8 mouse cellular contexts compared by ENCODE assay signal in genomic region chr17:56425584-56425914, GRCm38 (mm10). TPM values are rescaled to one million over a fixed set of nuclear protein-coding genes. Genes with fewer than 3 reads are reported as not detected.
DNase-seq lines count a peak whose midpoint lies in the region; ATAC-seq lines count a peak whose summit lies in the region.

No protein-coding gene starts in this region.

- peak; percentile 55 for ATAC-seq in megakaryocyte-erythroid progenitor cell, adult 5-6 weeks (replicated peaks; ENCODE audit: low FRiP score, low TSS enrichment, poor library complexity, severe bottlenecking)

- DNase-seq in ZHBTc4 (ENCODE audit: low read depth, low spot score): peak; percentile 91
- peak; percentile 81 to 88 for DNase-seq in cerebellum, postnatal 36 days
- peak; percentile 88 for DNase-seq in gastrocnemius, postnatal 14 days
- peak; percentile 86 for DNase-seq in induced T-regulatory cell, adult 2 months (ENCODE audit: low read depth)
- DNase-seq in left cerebral cortex, postnatal 25 days (ENCODE audit: low spot score in 2 of 2): peak; percentile 70 to 80
- peak; percentile 73 to 80 for DNase-seq in right cerebral cortex, adult 2 months (ENCODE audit: low spot score in 2 of 2)
- peak; percentile 60 for DNase-seq in urinary bladder, postnatal 10 days (ENCODE audit: low spot score)

- intact Hi-C loops in gastrocnemius, postnatal 14 days (cut with DNase I; ENCODE audit: low total_unique reads): loop anchor here (5.0 kb wide), 2 partner anchors 57 to 127 kb away; partner anchors contain the start of gene Gm20219
- intact Hi-C loops in left cerebral cortex, postnatal 25 days (cut with DNase I): loop anchor here (1.0 to 5.0 kb wide), 2 partner anchors 54 to 127 kb away; partner anchors contain the start of gene Gm20219

RNA-seq across cellular contexts. Expression of gene Ptprs, which starts 50.7 kb away (rescaled TPM):
- 10 to 100 TPM; 38.2 to 44.4 TPM for total RNA-seq in gastrocnemius, postnatal 14 days (2021)
- 100 to 1,000 TPM; 621 to 622 TPM for total RNA-seq in left cerebral cortex, postnatal 25 days (2021)
- 55.7 and 65.0 TPM in 2 replicates for total RNA-seq in megakaryocyte-erythroid progenitor cell, adult 5-6 weeks (2014; fragmentation: Nextera tagmentation)
- 36.6 and 48.3 TPM in 2 replicates for total RNA-seq in megakaryocyte-erythroid progenitor cell, adult 5-6 weeks (2017)

Comparison
In these comparisons a context has a peak if more than half of its experiments do, and no peak if none do; other contexts are left out.
1. Peak in every context shown above with its lines: DNase-seq and ATAC-seq.
2. RNA of gene Ptprs, which starts 50.7 kb away (total RNA-seq): 621 to 622 TPM in left cerebral cortex, postnatal 25 days; 36.6 to 65.0 TPM in megakaryocyte-erythroid progenitor cell, adult 5-6 weeks and 38.2 to 44.4 TPM in gastrocnemius, postnatal 14 days; every median in the first group is over 4 times any median in the second.